Mouse (Mus musculus) telencephalon, adult 2 months (tissue): ENCODE measurements around the gene Ucp1.
A peak's percentile ranks its signal among the peaks of the same experiment; 100 is the strongest.
"Not testable (repeated sequence)": the region's sequence is repeated elsewhere in the genome, so short reads cannot be mapped to it uniquely, and the experiment has no call there.

ENCODE experiments used
- DNase-seq: peaks from one replicate; pipeline ENCODE4 v3.0.0-alpha.2; 2011; ENCODE audit warnings: low read depth, low spot score

The Ucp1 gene

DNA sequence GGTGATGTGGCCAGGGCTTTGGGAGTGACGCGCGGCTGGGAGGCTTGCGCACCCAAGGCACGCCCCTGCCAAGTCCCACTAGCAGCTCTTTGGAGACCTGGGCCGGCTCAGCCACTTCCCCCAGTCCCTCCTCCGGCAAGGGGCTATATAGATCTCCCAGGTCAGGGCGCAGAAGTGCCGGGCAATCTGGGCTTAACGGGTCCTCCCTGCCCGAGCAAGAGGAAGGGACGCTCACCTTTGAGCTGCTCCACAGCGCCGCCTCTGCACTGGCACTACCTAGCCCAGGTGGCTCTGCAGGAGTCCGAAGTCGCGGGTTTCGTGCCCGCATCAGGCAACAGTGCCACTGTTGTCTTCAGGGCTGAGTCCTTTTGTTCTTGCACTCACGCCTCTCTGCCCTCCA lies at the start of gene Ucp1:
Gene Ucp1, plus strand, starts transcription at position 177 of the 400 bp plus-strand sequence.
- no peak for DNase-seq

DNA sequence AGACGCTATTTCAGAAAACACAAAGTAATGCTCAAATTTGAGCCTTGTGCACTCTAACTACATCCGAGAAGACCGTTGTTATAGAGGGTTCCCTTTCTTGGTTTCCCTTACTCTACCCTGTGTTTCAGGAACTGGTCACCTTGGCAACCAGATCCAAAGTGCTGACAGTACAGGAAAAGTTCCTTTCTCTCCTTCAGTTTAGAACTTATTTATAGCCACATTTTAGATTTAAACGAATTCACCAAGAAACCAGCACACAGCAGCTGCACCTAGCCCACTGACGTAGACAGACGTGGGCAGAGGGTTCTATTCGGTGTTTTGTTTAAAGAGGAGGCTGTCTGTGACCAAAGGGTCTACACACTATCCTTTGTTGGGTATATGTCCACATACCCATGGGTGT lies 46.0 kb upstream of the Ucp1 start:
- DNase-seq = peak; percentile 78

DNA sequence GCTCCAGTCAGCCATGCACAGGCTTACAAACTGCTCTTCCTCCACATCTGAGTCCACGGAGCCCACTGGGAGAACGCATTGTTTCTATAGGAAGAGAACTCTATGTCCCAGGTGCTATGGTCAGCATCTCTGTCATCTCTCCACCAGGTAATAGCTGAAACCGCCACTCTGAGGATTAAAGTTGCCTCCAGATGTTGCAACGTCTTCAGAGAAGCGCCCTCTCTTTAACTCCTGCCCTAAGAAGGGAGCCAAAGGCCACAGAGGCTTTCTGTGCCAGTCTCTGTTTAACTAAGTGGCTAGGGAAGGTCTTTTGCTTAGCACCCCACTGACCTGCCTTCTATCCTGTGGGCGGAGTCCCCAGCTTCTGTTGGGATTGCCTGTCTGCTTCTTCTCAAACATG lies 39.3 kb upstream of the Ucp1 start:
- DNase-seq = no peak

- no peak for DNase-seq
Observed at GRCm38 (mm10) chr8:83251362-83252246, 38.5 kb upstream of the Ucp1 start.

DNA sequence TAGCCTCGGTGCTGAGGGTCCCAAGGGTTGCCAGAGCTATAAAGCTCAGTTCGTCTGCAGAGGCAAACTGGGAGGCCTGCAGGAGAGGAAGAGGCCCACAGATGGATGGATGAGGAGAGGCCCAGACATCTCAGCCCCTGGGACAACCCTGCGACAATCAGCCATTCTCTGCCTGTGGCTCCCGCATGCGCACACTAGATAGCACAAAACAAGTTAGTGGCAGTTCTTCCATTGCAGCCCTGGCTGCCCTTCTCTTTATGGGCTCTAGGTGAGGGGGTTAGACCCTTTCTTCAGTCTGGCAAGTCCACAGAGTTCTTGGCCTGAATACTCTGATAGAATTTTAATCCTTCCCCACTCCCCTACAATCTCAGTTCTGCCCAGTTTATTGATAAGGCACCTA lies 37.4 kb upstream of the Ucp1 start:
- no peak for DNase-seq

DNA sequence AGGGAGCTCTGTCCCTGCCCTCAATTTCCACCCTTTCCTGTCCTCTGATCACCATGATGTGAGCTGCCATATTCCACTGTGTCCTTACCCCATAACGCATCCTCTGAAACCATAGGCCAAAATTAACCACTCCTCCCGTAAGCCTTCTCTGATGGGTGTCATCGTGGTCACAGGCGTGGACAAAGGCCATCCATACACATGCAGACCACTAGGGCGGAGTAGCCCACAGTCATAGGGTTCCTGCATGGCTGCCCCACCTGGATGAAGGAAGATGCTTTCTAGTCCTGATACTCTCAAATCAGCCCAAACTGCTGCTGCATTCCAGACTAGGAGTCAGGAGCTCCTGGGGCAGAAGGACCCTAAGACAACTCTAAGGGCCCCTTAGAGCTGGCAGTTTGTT lies 32.5 kb upstream of the Ucp1 start:
- DNase-seq = no peak

DNA sequence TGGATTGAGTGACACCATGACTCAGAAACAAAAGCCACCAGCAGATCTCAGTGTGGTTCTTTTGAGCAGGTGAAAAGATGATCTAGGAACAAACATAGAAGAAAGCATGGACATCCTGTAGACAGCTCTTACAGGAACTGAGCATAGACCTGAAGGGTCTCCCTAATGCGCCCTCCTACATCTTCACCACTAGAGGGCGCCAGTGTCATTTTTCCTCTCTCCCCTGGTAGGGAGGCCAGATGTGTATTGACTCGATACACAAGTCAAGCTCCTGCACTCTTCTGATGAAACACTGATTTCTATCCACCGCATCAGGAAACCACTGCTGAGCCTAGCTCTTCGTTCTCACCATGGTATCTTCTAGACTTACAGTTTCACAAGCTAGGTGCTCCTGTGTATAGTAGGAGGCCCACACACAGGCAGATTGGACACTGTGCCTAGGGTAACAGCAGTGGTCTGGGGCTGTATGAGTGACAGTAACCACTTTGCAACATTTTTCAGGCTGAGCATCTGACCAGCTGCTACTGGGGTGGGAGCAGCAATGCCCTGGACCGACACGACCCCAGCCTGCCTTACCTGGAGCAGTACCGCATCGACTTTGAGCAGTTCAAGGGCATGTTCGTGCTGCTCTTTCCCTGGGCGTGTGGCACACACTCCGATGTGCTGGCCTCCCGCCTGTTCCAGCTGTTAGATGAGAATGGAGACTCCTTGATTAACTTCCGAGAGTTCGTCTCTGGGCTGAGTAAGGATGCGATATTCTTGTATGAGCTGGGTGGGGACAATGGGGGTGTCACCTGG lies 29.5 kb upstream of the Ucp1 start:
- no peak for DNase-seq

DNA sequence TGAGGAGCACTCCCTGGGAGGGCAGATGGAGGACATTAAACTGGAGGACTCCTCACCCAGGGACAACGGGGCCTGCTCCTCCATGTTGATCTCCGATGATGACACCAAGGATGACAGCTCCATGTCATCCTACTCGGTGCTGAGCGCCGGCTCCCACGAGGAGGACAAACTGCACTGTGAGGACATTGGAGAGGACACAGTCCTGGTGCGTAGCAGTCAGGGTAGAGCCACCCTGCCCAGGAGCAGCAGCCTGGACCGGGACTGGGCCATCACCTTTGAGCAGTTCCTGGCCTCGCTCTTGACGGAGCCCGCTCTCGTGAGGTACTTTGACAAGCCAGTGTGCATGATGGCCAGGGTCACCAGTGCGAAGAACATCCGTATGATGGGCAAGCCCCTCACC lies 19.0 kb upstream of the Ucp1 start:
- DNase-seq = no peak

DNA sequence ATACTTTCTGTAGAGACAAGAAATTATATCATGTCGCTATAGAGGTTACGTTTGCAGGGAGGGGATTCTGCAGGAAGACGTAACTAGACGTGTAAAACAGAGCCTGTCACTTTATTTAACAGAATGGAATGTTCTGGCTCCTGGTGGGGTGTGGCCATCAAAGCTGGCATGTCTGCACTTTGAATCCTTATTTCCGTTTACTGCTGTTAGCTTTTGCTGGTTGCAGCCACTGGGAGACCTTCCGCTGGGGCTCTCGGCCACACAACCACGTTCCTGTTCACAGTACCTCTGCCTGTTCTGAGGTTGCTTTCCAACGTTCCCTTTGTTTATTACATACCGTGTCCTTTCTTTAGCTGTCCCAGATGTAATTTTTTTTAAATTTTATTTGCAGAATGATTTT lies 17.7 kb upstream of the Ucp1 start:
- no peak for DNase-seq

DNA sequence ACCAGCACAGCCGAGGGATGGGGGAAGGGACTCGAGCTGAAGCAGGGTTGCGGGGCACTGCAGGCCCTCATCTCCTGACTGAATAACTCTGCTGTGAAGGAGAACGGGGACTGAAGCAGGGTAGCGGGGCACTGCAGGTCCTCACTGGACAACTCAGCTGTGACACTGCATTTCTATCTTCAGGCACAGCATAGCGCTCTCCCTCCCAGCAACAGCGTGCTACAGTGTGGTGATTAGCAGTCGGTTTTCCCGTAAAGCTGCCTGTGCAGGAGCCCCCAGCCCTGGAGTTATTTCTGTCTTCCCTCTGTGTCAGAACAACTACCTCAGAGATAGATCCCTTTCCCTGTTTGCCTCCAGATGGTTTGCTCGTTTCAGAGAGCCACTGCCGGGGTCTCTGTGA lies 15.7 kb upstream of the Ucp1 start:
- no peak for DNase-seq

GRCm38 (mm10) chr8:83278431-83278830 lies 11.7 kb upstream of the Ucp1 start:
- no peak for DNase-seq

DNA sequence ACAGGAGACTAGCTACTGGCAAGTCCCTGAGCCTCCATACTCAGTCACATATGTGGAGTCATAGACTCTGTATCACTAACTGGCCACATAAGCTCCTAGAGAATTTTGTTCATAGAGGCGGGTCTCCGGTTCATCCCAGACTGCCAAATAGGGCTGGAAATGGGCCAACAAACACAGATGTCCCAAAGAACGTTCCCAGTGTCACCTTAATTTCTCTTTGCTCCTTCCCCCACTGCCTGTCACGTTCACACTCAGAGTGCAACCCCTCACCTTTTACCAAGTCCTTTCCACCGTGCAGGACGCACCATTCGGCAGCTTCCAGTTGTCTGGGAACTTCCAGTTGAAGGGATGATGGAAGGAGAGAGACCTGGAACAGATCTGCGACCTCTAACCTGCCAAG lies 4.8 kb upstream of the Ucp1 start:
- DNase-seq = no peak

- no peak for DNase-seq
Observed at GRCm38 (mm10) chr8:83297375-83297774, 7.2 kb downstream of the Ucp1 start.

DNA sequence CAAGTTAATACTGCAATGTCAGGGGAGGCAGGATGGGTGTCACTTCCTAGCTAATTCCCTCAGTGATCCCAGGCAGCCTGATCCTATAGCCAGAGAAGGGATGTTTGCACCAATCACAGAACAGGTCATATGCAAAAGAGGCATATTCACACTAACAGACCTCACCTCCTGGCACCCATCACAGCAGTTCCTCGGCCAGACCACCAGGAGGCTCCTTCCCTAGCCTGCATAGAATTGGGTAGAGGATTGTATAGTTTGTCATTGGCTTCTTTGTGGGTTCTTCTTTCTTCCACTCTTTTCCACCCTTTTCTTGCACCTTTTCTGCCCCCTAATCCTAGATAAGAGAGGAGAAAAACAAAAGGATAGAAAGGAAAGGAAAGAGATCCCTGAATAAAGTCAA lies 10.0 kb downstream of the Ucp1 start:
- no peak for DNase-seq

- no peak for DNase-seq
Observed at GRCm38 (mm10) chr8:83304946-83305345, 14.8 kb downstream of the Ucp1 start.

GRCm38 (mm10) chr8:83309836-83310235 lies 19.7 kb downstream of the Ucp1 start:
- no peak for DNase-seq

- not testable (repeated sequence) for DNase-seq
Observed at GRCm38 (mm10) chr8:83315084-83315483, 24.9 kb downstream of the Ucp1 start.

DNA sequence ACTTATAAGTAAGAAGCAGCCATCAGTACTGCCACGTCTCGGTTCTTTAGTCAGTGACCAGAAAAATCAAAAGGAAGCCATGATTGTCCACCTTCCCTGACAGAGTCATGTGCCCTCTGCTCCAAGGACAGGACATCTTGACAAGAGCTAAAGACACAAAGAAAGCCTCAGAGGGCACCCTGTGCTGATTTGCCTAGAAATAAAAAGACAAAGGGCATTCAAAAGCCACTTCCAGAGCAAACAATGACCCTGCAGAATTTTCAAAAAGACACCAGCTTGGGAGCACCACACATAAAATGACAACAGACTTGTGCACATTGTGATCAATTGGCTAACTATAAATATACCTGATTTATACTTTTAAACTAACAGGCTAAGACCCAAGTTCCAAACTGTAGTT lies 25.5 kb downstream of the Ucp1 start:
- no peak for DNase-seq

- no peak for DNase-seq
Observed at GRCm38 (mm10) chr8:83320543-83320942, 30.4 kb downstream of the Ucp1 start.

- DNase-seq = no peak
Observed at GRCm38 (mm10) chr8:83322374-83322773, 32.2 kb downstream of the Ucp1 start.

GRCm38 (mm10) chr8:83323056-83323455 lies 32.9 kb downstream of the Ucp1 start:
- no peak for DNase-seq

- no peak for DNase-seq
Observed at GRCm38 (mm10) chr8:83327889-83328288, 37.7 kb downstream of the Ucp1 start.

- DNase-seq = no peak
Observed at GRCm38 (mm10) chr8:83331567-83331898, 41.4 kb downstream of the Ucp1 start.
